Comparison of ENCODE assay signal across 22 mouse cellular contexts in the genomic region with DNA sequence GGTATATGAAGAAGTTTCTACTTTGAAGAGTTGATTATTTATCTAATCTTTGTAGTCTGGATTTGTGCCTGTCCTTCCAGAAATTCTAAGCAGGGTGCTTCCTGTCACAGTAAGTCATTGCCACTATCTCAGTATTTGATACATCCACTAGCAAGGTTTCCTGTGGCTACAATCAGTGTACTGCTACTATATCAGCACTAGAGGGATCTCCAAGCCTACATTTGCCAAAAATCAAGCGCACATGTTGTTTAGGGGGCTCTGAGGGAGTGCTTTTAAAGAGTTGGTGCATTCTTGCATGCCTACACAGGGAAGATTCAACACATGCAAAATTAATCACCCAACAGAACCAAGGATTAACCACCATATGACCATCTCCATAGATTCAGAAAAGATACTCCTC. TPM values are rescaled to one million over a fixed set of nuclear protein-coding genes. Genes with fewer than 3 reads are reported as not detected.
A peak's percentile ranks its signal among the peaks of the same experiment; 100 is the strongest.
DNase-seq lines count a peak whose midpoint lies in the region; ATAC-seq and TF ChIP-seq lines count a peak whose summit lies in the region.
"Had no signal": no experiment of that assay in that cellular context is flagged by ENCODE, and none has a peak within 500 bp of the region (broad histone marks: within the 10 kb centered on the region; RNA-seq: fewer than 3 reads in every experiment).

No protein-coding gene starts in this region.

- H3K4me2 ChIP-seq in heart, postnatal 0 days (ENCODE audit: low read depth, low read length): no peak overlapping the region
- H3K4me2 ChIP-seq in liver, postnatal 0 days (ENCODE audit: low read depth, low read length): no peak overlapping the region
- no peak overlapping the region for H3K4me2 ChIP-seq in liver, embryonic 11.5 days
- no peak overlapping the region for H3K4me2 ChIP-seq in stomach, postnatal 0 days (replicated peaks; ENCODE audit: low read depth)
- H3K4me2 ChIP-seq: heart, embryonic 15.5 days; limb, embryonic 13.5 days; midbrain, embryonic 11.5 days had no signal

- no peak for ATAC-seq in heart, postnatal 0 days (ENCODE audit: insufficient read depth, low read depth)
- ATAC-seq in liver, postnatal 0 days: no peak
- no peak for ATAC-seq in liver, embryonic 11.5 days (replicated peaks; ENCODE audit: low FRiP score)
- ATAC-seq in stomach, postnatal 0 days (ENCODE audit: low FRiP score, low TSS enrichment): no peak

- no peak overlapping the region for H3K27ac ChIP-seq in heart, postnatal 0 days (ENCODE audit: low read depth)
- H3K27ac ChIP-seq in liver, postnatal 0 days (ENCODE audit: low read depth): no peak overlapping the region
- no peak overlapping the region for H3K27ac ChIP-seq in liver, embryonic 11.5 days (ENCODE audit: low read depth, low read length)
- no peak overlapping the region for H3K27ac ChIP-seq in stomach, postnatal 0 days (replicated peaks)
- H3K27ac ChIP-seq: gastrocnemius, adult 2 months; heart, embryonic 15.5 days; hindbrain, embryonic 10.5 days; limb, embryonic 13.5 days had no signal

- no peaks in the 10 kb centered on the region for H3K4me1 ChIP-seq in heart, postnatal 0 days (ENCODE audit: control insufficient read depth, insufficient read depth)
- H3K4me1 ChIP-seq in liver, postnatal 0 days (ENCODE audit: insufficient read depth): no peaks in the 10 kb centered on the region
- H3K4me1 ChIP-seq in liver, embryonic 11.5 days (replicated peaks; ENCODE audit: control insufficient read depth, insufficient read depth, low read length): no peaks in the 10 kb centered on the region
- H3K4me1 ChIP-seq in stomach, postnatal 0 days (replicated peaks; ENCODE audit: control insufficient read depth, insufficient read depth): no peaks in the 10 kb centered on the region
- H3K4me1 ChIP-seq: heart, embryonic 15.5 days; hindbrain, embryonic 10.5 days; limb, embryonic 13.5 days had no signal

- no peak for DNase-seq in heart, postnatal 0 days (ENCODE audit: low spot score)
- no peak for DNase-seq in heart, adult 18-20 months
- DNase-seq in liver, postnatal 0 days: no peak
- no peak for DNase-seq in liver, embryonic 11.5 days (ENCODE audit: low spot score)
- DNase-seq in ES-CJ7 (ENCODE audit: low read depth, low spot score): peak; percentile 28
- no peak for DNase-seq in stomach, postnatal 0 days (ENCODE audit: low spot score)
- DNase-seq in layer of hippocampus, adult 18-20 months (ENCODE audit: low spot score in 2 of 2): no peak
- DNase-seq: adrenal gland, postnatal 25 days; B cell, adult 2 months; cerebellum, adult 11-12 months; cerebellum, postnatal 14 days; embryo, embryonic 11 days; gastrocnemius, adult 2 months; kidney, adult 8-10 months; kidney, postnatal 36 days; lung, postnatal 4 days; thymus, postnatal 36 days had no signal

- H3K9me3 ChIP-seq in heart, postnatal 0 days (replicated peaks; ENCODE audit: control insufficient read depth, low read length): no peaks in the 10 kb centered on the region
- H3K9me3 ChIP-seq in liver, postnatal 0 days (ENCODE audit: low read length): no peaks in the 10 kb centered on the region
- no peaks in the 10 kb centered on the region for H3K9me3 ChIP-seq in liver, embryonic 11.5 days (ENCODE audit: control insufficient read depth, low read length)
- H3K9me3 ChIP-seq in stomach, postnatal 0 days (ENCODE audit: control insufficient read depth, low read length): no peaks in the 10 kb centered on the region
- H3K9me3 ChIP-seq: heart, embryonic 15.5 days; hindbrain, embryonic 10.5 days; limb, embryonic 13.5 days had no signal

- 30% methylated on average over 1 of the region's 1 CpGs for WGBS in heart, postnatal 0 days
- 34% methylated on average over 1 of the region's 1 CpGs for WGBS in liver, postnatal 0 days (ENCODE audit: insufficient replicate concordance)
- 48% methylated on average over 1 of the region's 1 CpGs for WGBS in liver, embryonic 11.5 days
- 64% methylated on average over 1 of the region's 1 CpGs for WGBS in stomach, postnatal 0 days

- H3K36me3 ChIP-seq in heart, postnatal 0 days (replicated peaks; ENCODE audit: control insufficient read depth, insufficient read depth, low read length): no peaks in the 10 kb centered on the region
- no peaks in the 10 kb centered on the region for H3K36me3 ChIP-seq in liver, postnatal 0 days (replicated peaks; ENCODE audit: insufficient read depth, low read length)
- H3K36me3 ChIP-seq in liver, embryonic 11.5 days (ENCODE audit: control insufficient read depth, insufficient read depth, low read length): no peaks in the 10 kb centered on the region
- H3K36me3 ChIP-seq in stomach, postnatal 0 days (ENCODE audit: control insufficient read depth, insufficient read depth, low read length): no peaks in the 10 kb centered on the region
- H3K36me3 ChIP-seq: heart, embryonic 15.5 days; hindbrain, embryonic 10.5 days; limb, embryonic 13.5 days had no signal

- H3K27me3 ChIP-seq in heart, postnatal 0 days (ENCODE audit: control insufficient read depth, insufficient read depth, low read length): no peaks in the 10 kb centered on the region
- no peaks in the 10 kb centered on the region for H3K27me3 ChIP-seq in liver, postnatal 0 days (ENCODE audit: insufficient read depth, low read length)
- H3K27me3 ChIP-seq in liver, embryonic 11.5 days (replicated peaks; ENCODE audit: control insufficient read depth, insufficient read depth, low read length): no peaks in the 10 kb centered on the region
- H3K27me3 ChIP-seq in stomach, postnatal 0 days (ENCODE audit: control insufficient read depth, insufficient read depth, low read length): no peaks in the 10 kb centered on the region
- H3K27me3 ChIP-seq: heart, embryonic 15.5 days; limb, embryonic 13.5 days had no signal

- H3K9ac ChIP-seq in heart, postnatal 0 days (replicated peaks; ENCODE audit: low read depth, low read length): no peak overlapping the region
- no peak overlapping the region for H3K9ac ChIP-seq in liver, postnatal 0 days (replicated peaks)
- H3K9ac ChIP-seq in liver, embryonic 11.5 days (ENCODE audit: low read depth, low read length): no peak overlapping the region
- H3K9ac ChIP-seq in stomach, postnatal 0 days (ENCODE audit: low read length): no peak overlapping the region
- H3K9ac ChIP-seq: heart, embryonic 15.5 days; limb, embryonic 13.5 days had no signal

- TF ChIP-seq CTCF in heart, postnatal 0 days (IDR thresholded peaks at IDR 0.05; ENCODE audit: low read depth): peak; percentile 55
- peak; percentile 36 for TF ChIP-seq CTCF in liver, postnatal 0 days (IDR thresholded peaks at IDR 0.05; ENCODE audit: low read depth)
- TF ChIP-seq CTCF in stomach, postnatal 0 days (IDR thresholded peaks at IDR 0.05; ENCODE audit: low read depth): peak; percentile 49

- no peak for TF ChIP-seq EP300 in heart, postnatal 0 days (IDR thresholded peaks at IDR 0.05; ENCODE audit: low read depth)
- TF ChIP-seq EP300 in liver, postnatal 0 days (IDR thresholded peaks at IDR 0.05; ENCODE audit: low read depth): no peak
- no peak for TF ChIP-seq EP300 in stomach, postnatal 0 days (optimal IDR thresholded peaks at IDR 0.05)

- H3K4me3 ChIP-seq in heart, postnatal 0 days (ENCODE audit: low read depth, low read length): no peak overlapping the region
- no peak overlapping the region for H3K4me3 ChIP-seq in liver, postnatal 0 days (ENCODE audit: low read depth, low read length)
- no peak overlapping the region for H3K4me3 ChIP-seq in liver, embryonic 11.5 days (ENCODE audit: low read depth, low read length)
- no peak overlapping the region for H3K4me3 ChIP-seq in stomach, postnatal 0 days (ENCODE audit: low read depth, low read length)
- H3K4me3 ChIP-seq: gastrocnemius, adult 2 months; heart, embryonic 15.5 days; hindbrain, embryonic 10.5 days; limb, embryonic 13.5 days had no signal

RNA-seq across cellular contexts. Expression of gene 1110004F10Rik, which starts 21.5 kb away (rescaled TPM):
- 66.5 and 87.7 TPM in 2 replicates for total RNA-seq in heart, postnatal 0 days (2014; rRNA removed; ENCODE audit: low replicate concordance)
- polyA plus RNA-seq in heart, postnatal 0 days (2015; fragmentation: Nextera tagmentation; extraction: Ambion mirVana): 150 and 152 TPM in 2 replicates
- 10 to 100 TPM; 48.9 to 54.6 TPM for total RNA-seq in heart, adult 18-20 months (2021)
- polyA plus RNA-seq in liver, postnatal 0 days (2015; fragmentation: Nextera tagmentation; extraction: Ambion mirVana): 89.4 and 93.1 TPM in 2 replicates
- polyA plus RNA-seq in liver, embryonic 11.5 days (2014; fragmentation: Nextera tagmentation; extraction: Ambion mirVana): 247 and 252 TPM in 2 replicates
- polyA plus RNA-seq in stomach, postnatal 0 days (2015; fragmentation: Nextera tagmentation; extraction: Ambion mirVana): 159 TPM in 2 replicates
- total RNA-seq in layer of hippocampus, adult 18-20 months (2021): 100 to 1,000 TPM; 102 to 104 TPM

RNA-seq across cellular contexts. Expression of gene Sox6, which starts 22.1 kb away (rescaled TPM):
- 30.8 and 68.5 TPM in 2 replicates for total RNA-seq in heart, postnatal 0 days (2014; rRNA removed; ENCODE audit: low replicate concordance)
- 23.4 and 25.4 TPM in 2 replicates for polyA plus RNA-seq in heart, postnatal 0 days (2015; fragmentation: Nextera tagmentation; extraction: Ambion mirVana)
- total RNA-seq in heart, adult 18-20 months (2021): 10 to 100 TPM; 20.8 to 24.7 TPM
- 44.4 and 46.2 TPM in 2 replicates for polyA plus RNA-seq in liver, postnatal 0 days (2015; fragmentation: Nextera tagmentation; extraction: Ambion mirVana)
- polyA plus RNA-seq in liver, embryonic 11.5 days (2014; fragmentation: Nextera tagmentation; extraction: Ambion mirVana): 37.0 and 37.1 TPM in 2 replicates
- 28.7 and 32.2 TPM in 2 replicates for polyA plus RNA-seq in stomach, postnatal 0 days (2015; fragmentation: Nextera tagmentation; extraction: Ambion mirVana)
- 10 to 100 TPM; 21.1 to 26.5 TPM for total RNA-seq in layer of hippocampus, adult 18-20 months (2021)
- total RNA-seq: monocyte, adult 5-6 weeks had no signal

RNA-seq across cellular contexts. Expression of gene Gm4353, which starts 23.7 kb away (rescaled TPM):
- 0.12 and 0.19 TPM in 2 replicates for total RNA-seq in heart, postnatal 0 days (2014; rRNA removed; ENCODE audit: low replicate concordance)
- polyA plus RNA-seq in heart, postnatal 0 days (2015; fragmentation: Nextera tagmentation; extraction: Ambion mirVana): 0.16 and 0.25 TPM in 2 replicates
- total RNA-seq in heart, adult 18-20 months (2021): 1 to 10 TPM; 1.7 to 2.0 TPM
- 0.13 and 0.14 TPM in 2 replicates for polyA plus RNA-seq in liver, postnatal 0 days (2015; fragmentation: Nextera tagmentation; extraction: Ambion mirVana)
- 0.78 and 0.93 TPM in 2 replicates for polyA plus RNA-seq in liver, embryonic 11.5 days (2014; fragmentation: Nextera tagmentation; extraction: Ambion mirVana)
- polyA plus RNA-seq in stomach, postnatal 0 days (2015; fragmentation: Nextera tagmentation; extraction: Ambion mirVana): 0.18 and 0.33 TPM in 2 replicates
- total RNA-seq in layer of hippocampus, adult 18-20 months (2021): 1 to 10 TPM; 3.1 to 3.3 TPM
